Mouse (Mus musculus) liver, embryonic 11.5 days (tissue): ENCODE data around the gene Tnp2. TPM values are rescaled to one million over a fixed set of nuclear protein-coding genes. Genes with fewer than 3 reads are reported as not detected.

Experiments used
- ATAC-seq: fragments of 200-750 bp; cut with Nextera tagmentation; replicated peaks from 2 replicates; pipeline ENCODE4 v1.8.0; 2017; ENCODE audit warnings: moderate number of reproducible peaks, mild to moderate bottlenecking, moderate TSS enrichment, moderate library complexity; ENCODE audit not compliant: low FRiP score
- DNase-seq: peaks from one replicate; pipeline ENCODE4 v3.0.0-alpha.2; 2017; ENCODE audit warnings: low spot score
- H3K27ac ChIP-seq: fragments of 300-500 bp; sonication (generic); 2 replicates; pipeline ENCODE4 v1.5.1; 2014; ENCODE audit warnings: mild to moderate bottlenecking, low read depth, low read length, control low read depth
- H3K27me3 ChIP-seq: fragments of 300-500 bp; sonication (generic); replicated peaks from 2 replicates; pipeline ENCODE4 v1.6.1; 2014; ENCODE audit warnings: low read length, mixed read lengths; ENCODE audit not compliant: control insufficient read depth, insufficient read depth
- H3K36me3 ChIP-seq: fragments of 300-500 bp; sonication (generic); 2 replicates; pipeline ENCODE4 v1.6.1; 2014; ENCODE audit warnings: mild to moderate bottlenecking, low read length, moderate library complexity, mixed read lengths; ENCODE audit not compliant: control insufficient read depth, insufficient read depth
- H3K4me1 ChIP-seq: fragments of 300-500 bp; sonication (generic); replicated peaks from 2 replicates; pipeline ENCODE4 v1.6.1; 2014; ENCODE audit warnings: low read length, mixed read lengths; ENCODE audit not compliant: control insufficient read depth, insufficient read depth
- H3K4me2 ChIP-seq: fragments of 300-500 bp; sonication (generic); 2 replicates; pipeline ENCODE4 v1.6.1; 2014; ENCODE audit warnings: mild to moderate bottlenecking, control low read depth, moderate library complexity
- H3K4me3 ChIP-seq: fragments of 300-500 bp; sonication (generic); 2 replicates; pipeline ENCODE4 v1.5.1; 2014; ENCODE audit warnings: low read depth, low read length, control low read depth
- H3K9ac ChIP-seq: fragments of 300-500 bp; sonication (generic); 2 replicates; pipeline ENCODE4 v1.6.1; 2014; ENCODE audit warnings: low read depth, low read length, control low read depth
- H3K9me3 ChIP-seq: fragments of 300-500 bp; sonication (generic); 2 replicates; pipeline ENCODE4 v1.6.1; 2016; ENCODE audit warnings: low read length, inconsistent platforms, mixed read lengths; ENCODE audit not compliant: control insufficient read depth
- WGBS: fragments of 180-500 bp; shearing (Covaris S2); extraction: QIAGEN DNeasy Blood & Tissue Kit; methylation state at CpG from one replicate; pipeline ENCODE4 v1.1.7; 2014; 5-methylcytosine and 5-hydroxymethylcytosine counted together
- polyA plus RNA-seq: library from polyadenylated mRNA; unstranded; fragments of >200 nt; fragmentation: Nextera tagmentation; extraction: Ambion mirVana; gene quantifications from 2 replicates; pipeline ENCODE4 v1.2.1, GENCODE M21; 2014

Tnp2 gene
- polyA plus RNA-seq, 1 experiment from 2014 or later, result not detected

- H3K9ac ChIP-seq, result no peak overlapping the region
- DNase-seq (no peak), ATAC-seq (no peak; the same call in 1 of the 2 replicates)
- H3K4me1 ChIP-seq, result no peaks in the 10 kb centered on the region
- no peak overlapping the region for H3K27ac ChIP-seq
- H3K36me3 ChIP-seq, result no peaks in the 10 kb centered on the region
- WGBS, result 70% methylated on average over 3 of the region's 3 CpGs
- H3K27me3 ChIP-seq, result no peaks in the 10 kb centered on the region
- no peak overlapping the region for H3K4me3 ChIP-seq
- H3K4me2 ChIP-seq, result no peak overlapping the region
- H3K9me3 ChIP-seq, result no peaks in the 10 kb centered on the region
Measured at GRCm38 (mm10) chr16:10754521-10755296, 33.8 kb downstream of the Tnp2 start.

GRCm38 (mm10) chr16:10749824-10750223, 38.6 kb downstream of the Tnp2 start:
- H3K27me3 ChIP-seq, result no peaks in the 10 kb centered on the region
- no peak overlapping the region for H3K4me2 ChIP-seq
- DNase-seq (no peak), ATAC-seq (no peak)
- H3K9ac ChIP-seq, result no peak overlapping the region
- WGBS, result 57% methylated on average over 7 of the region's 7 CpGs
- 0 out of 2 replicates have a peak, but pooled peaks cover 2% of the 10 kb centered on the region for H3K4me1 ChIP-seq
- H3K27ac ChIP-seq, result no peak overlapping the region
- no peaks in the 10 kb centered on the region for H3K9me3 ChIP-seq
- H3K4me3 ChIP-seq, result no peak overlapping the region
- no peaks in the 10 kb centered on the region for H3K36me3 ChIP-seq

- Histone ChIP-seq H3K9ac (no peak overlapping the region), H3K9me3 (no peaks in the 10 kb centered on the region), H3K4me1 (0 out of 2 replicates have a peak, but pooled peaks cover 2% of the 10 kb centered on the region), H3K27ac (no peak overlapping the region), H3K4me2 (no peak overlapping the region), H3K27me3 (no peaks in the 10 kb centered on the region), H3K4me3 (no peak overlapping the region), H3K36me3 (no peaks in the 10 kb centered on the region)
- DNase-seq (no peak), ATAC-seq (no peak)
- WGBS, result 62% methylated on average over 7 of the region's 7 CpGs
Measured at GRCm38 (mm10) chr16:10749226-10749625, 39.2 kb downstream of the Tnp2 start.

GRCm38 (mm10) chr16:10741082-10741481, 47.4 kb downstream of the Tnp2 start:
- H3K27me3 ChIP-seq, result no peaks in the 10 kb centered on the region
- H3K9ac ChIP-seq, result no peak overlapping the region
- ATAC-seq, result no peak
- H3K27ac ChIP-seq, result no peak overlapping the region
- 81% methylated on average over 2 of the region's 2 CpGs for WGBS
- no peak overlapping the region for H3K4me2 ChIP-seq
- H3K36me3 ChIP-seq, result no peaks in the 10 kb centered on the region
- no peak for DNase-seq
- H3K9me3 ChIP-seq, result no peaks in the 10 kb centered on the region
- no peak overlapping the region for H3K4me3 ChIP-seq
- H3K4me1 ChIP-seq, result 0 out of 2 replicates have a peak, but pooled peaks cover 5% of the 10 kb centered on the region

GRCm38 (mm10) chr16:10739854-10740398, 48.5 kb downstream of the Tnp2 start:
- Histone ChIP-seq H3K27ac (no peak overlapping the region), H3K4me1 (0 out of 2 replicates have a peak, but pooled peaks cover 5% of the 10 kb centered on the region), H3K9me3 (no peaks in the 10 kb centered on the region), H3K36me3 (no peaks in the 10 kb centered on the region), H3K4me2 (no peak overlapping the region), H3K27me3 (no peaks in the 10 kb centered on the region), H3K4me3 (no peak overlapping the region), H3K9ac (no peak overlapping the region)
- no peak for DNase-seq
- WGBS, result 67% methylated on average over 9 of the region's 9 CpGs
- no peak for ATAC-seq

GRCm38 (mm10) chr16:10738866-10739265, 49.6 kb downstream of the Tnp2 start:
- H3K36me3 ChIP-seq, result no peaks in the 10 kb centered on the region
- H3K27me3 ChIP-seq, result no peaks in the 10 kb centered on the region
- H3K4me1 ChIP-seq, result 0 out of 2 replicates have a peak, but pooled peaks cover 5% of the 10 kb centered on the region
- H3K9me3 ChIP-seq, result no peaks in the 10 kb centered on the region
- no peak overlapping the region for H3K4me2 ChIP-seq
- no peak overlapping the region; the same call in 1 of the 2 replicates for H3K27ac ChIP-seq
- no peak overlapping the region for H3K4me3 ChIP-seq
- H3K9ac ChIP-seq, result no peak overlapping the region
- no peak for DNase-seq
- no peak for ATAC-seq
- WGBS, result 78% methylated on average over 3 of the region's 3 CpGs

Other genes with a start within 250 kb of the Tnp2 start
- gene Dexi, start 245.6 kb downstream of the Tnp2 start, polyA plus RNA-seq, result 8.7 and 9.6 TPM in 2 replicates
- gene Clec16a, start 243.3 kb downstream of the Tnp2 start, polyA plus RNA-seq, result 25.6 and 27.4 TPM in 2 replicates
- 3.2 and 3.5 TPM in 2 replicates for gene Socs1, start 3.1 kb downstream of the Tnp2 start, polyA plus RNA-seq
- not detected in 2 replicates for gene Prm3, start 2.3 kb upstream of the Tnp2 start, polyA plus RNA-seq
- not detected in 2 replicates for gene Prm2, start 7.5 kb upstream of the Tnp2 start, polyA plus RNA-seq
- gene Prm1, start 17.2 kb upstream of the Tnp2 start, polyA plus RNA-seq, result not detected in 2 replicates
- gene Gm11172, start 24.3 kb upstream of the Tnp2 start, polyA plus RNA-seq, result not detected in 2 replicates
- 3.0 and 3.4 TPM in 2 replicates for gene Rmi2, start 46.4 kb upstream of the Tnp2 start, polyA plus RNA-seq